Mouse (Mus musculus): Measurements from ENCODE around the gene Akp3. TPM values are rescaled to one million over a fixed set of nuclear protein-coding genes. Genes with fewer than 3 reads are reported as not detected.

The Akp3 gene
- polyA plus RNA-seq, 1 experiment from 2014 or later = not detected

Other genes starting within 250 kb of the Akp3 start
- not detected in 2 replicates for gene Alppl2, start 35.0 kb upstream of the Akp3 start, polyA plus RNA-seq (2015; fragmentation: Nextera tagmentation; extraction: Ambion mirVana)
- gene Alpi, start 23.4 kb upstream of the Akp3 start, polyA plus RNA-seq (2015; fragmentation: Nextera tagmentation; extraction: Ambion mirVana) = 0.18 TPM in 1 of 2 replicates, not detected in the other
- gene Ecel1, start 31.5 kb downstream of the Akp3 start, polyA plus RNA-seq (2015; fragmentation: Nextera tagmentation; extraction: Ambion mirVana) = 0.92 and 0.94 TPM in 2 replicates
- 0.09 TPM in 1 of 2 replicates, not detected in the other for gene Prss56, start 58.3 kb downstream of the Akp3 start, polyA plus RNA-seq (2015; fragmentation: Nextera tagmentation; extraction: Ambion mirVana)
- 0.26 and 0.48 TPM in 2 replicates for gene Chrnd, start 65.6 kb downstream of the Akp3 start, polyA plus RNA-seq (2015; fragmentation: Nextera tagmentation; extraction: Ambion mirVana)
- 0.43 and 1.4 TPM in 2 replicates for gene Chrng, start 79.7 kb downstream of the Akp3 start, polyA plus RNA-seq (2015; fragmentation: Nextera tagmentation; extraction: Ambion mirVana)
- gene Eif4e2, start 88.9 kb downstream of the Akp3 start, polyA plus RNA-seq (2015; fragmentation: Nextera tagmentation; extraction: Ambion mirVana) = 141 and 146 TPM in 2 replicates
- 0.31 and 0.65 TPM in 2 replicates for gene Efhd1, start 139.4 kb downstream of the Akp3 start, polyA plus RNA-seq (2015; fragmentation: Nextera tagmentation; extraction: Ambion mirVana)
- 47.2 and 48.9 TPM in 2 replicates for gene Gigyf2, start 202.0 kb downstream of the Akp3 start, polyA plus RNA-seq (2015; fragmentation: Nextera tagmentation; extraction: Ambion mirVana)

Data from lung, embryonic 16.5 days (tissue).